Mouse (Mus musculus): ENCODE data around the gene Nlgn2. TPM values are rescaled to one million over a fixed set of nuclear protein-coding genes. Genes with fewer than 3 reads are reported as not detected.

The Nlgn2 gene
- polyA plus RNA-seq (2012; fragmentation: generic; extraction: Trizol) = 10.7 TPM
- long read RNA-seq, experiment 1, partial matches to known transcripts = 0 of 4 reads
- long read RNA-seq, experiment 1, other reads (novel, unspliced or antisense) = 4 of 4 reads
- long read RNA-seq, experiment 2, partial matches to known transcripts = 0 of 1 reads
- long read RNA-seq, experiment 2, other reads (novel, unspliced or antisense) = 1 of 1 reads

GRCm38 (mm10) chr11:69837604-69837951 lies at the start of gene Nlgn2:
TSS of gene Nlgn2 (minus strand) at chr11:69837784.
- Histone ChIP-seq H3ac (ENCODE audit: control insufficient read depth, insufficient read length, low read depth) (peak within 1 kb of the TSS; percentile 86), H3K79me3 (ENCODE audit: low read depth) (no peaks in the 10 kb centered on the region), H3K36me3 (ENCODE audit: control insufficient read depth, insufficient read depth) (peaks cover 12% of the 10 kb centered on the region), H3K79me2 (ENCODE audit: control insufficient read depth, insufficient read depth) (peaks cover 18% of the 10 kb centered on the region), H3K27me3 (ENCODE audit: control insufficient read depth, insufficient read depth, insufficient read length) (no peaks in the 10 kb centered on the region), H3K4me3 (ENCODE audit: insufficient read depth, poor library complexity, severe bottlenecking) (peak within 1 kb of the TSS; percentile 76)
- TF ChIP-seq MYOG (IDR thresholded peaks at IDR 0.05; ENCODE audit: control insufficient read depth, extremely low read depth, insufficient read length) (no peak), USF1 (IDR thresholded peaks at IDR 0.05; ENCODE audit: low read depth) (no peak), CTCF (IDR thresholded peaks at IDR 0.05; ENCODE audit: control insufficient read depth, insufficient read depth, insufficient read length) (no peak), CEBPB (IDR thresholded peaks at IDR 0.05; ENCODE audit: low read depth) (no peak), FOSL1 (IDR thresholded peaks at IDR 0.05; ENCODE audit: insufficient read depth, low read length, poor library complexity, severe bottlenecking) (no peak), MAX (IDR thresholded peaks at IDR 0.05) (no peak), MYOD1 (IDR thresholded peaks at IDR 0.05; ENCODE audit: control insufficient read depth, insufficient read length, low read depth) (no peak)

GRCm38 (mm10) chr11:69886907-69887635 lies 49.5 kb upstream of the Nlgn2 start:
- Histone ChIP-seq H3K79me3 (ENCODE audit: low read depth) (no peaks in the 10 kb centered on the region), H3K36me3 (ENCODE audit: control insufficient read depth, insufficient read depth) (no peaks in the 10 kb centered on the region), H3ac (ENCODE audit: control insufficient read depth, insufficient read length, low read depth) (no peak overlapping the region), H3K4me3 (ENCODE audit: insufficient read depth, poor library complexity, severe bottlenecking) (no peak overlapping the region), H3K27me3 (ENCODE audit: control insufficient read depth, insufficient read depth, insufficient read length) (no peaks in the 10 kb centered on the region), H3K79me2 (ENCODE audit: control insufficient read depth, insufficient read depth) (no peaks in the 10 kb centered on the region)
- TF ChIP-seq MYOD1 (IDR thresholded peaks at IDR 0.05; ENCODE audit: control insufficient read depth, insufficient read length, low read depth) (no peak), USF1 (IDR thresholded peaks at IDR 0.05; ENCODE audit: low read depth) (no peak), CEBPB (IDR thresholded peaks at IDR 0.05; ENCODE audit: low read depth) (no peak), FOSL1 (IDR thresholded peaks at IDR 0.05; ENCODE audit: insufficient read depth, low read length, poor library complexity, severe bottlenecking) (no peak), MAX (IDR thresholded peaks at IDR 0.05) (no peak)

- Histone ChIP-seq H3K27me3 (ENCODE audit: control insufficient read depth, insufficient read depth, insufficient read length) (no peaks in the 10 kb centered on the region), H3ac (ENCODE audit: control insufficient read depth, insufficient read length, low read depth) (no peak overlapping the region), H3K36me3 (ENCODE audit: control insufficient read depth, insufficient read depth) (no peaks in the 10 kb centered on the region), H3K79me2 (ENCODE audit: control insufficient read depth, insufficient read depth) (peaks cover 11% of the 10 kb centered on the region), H3K79me3 (ENCODE audit: low read depth) (peaks cover 8% of the 10 kb centered on the region), H3K4me3 (ENCODE audit: insufficient read depth, poor library complexity, severe bottlenecking) (no peak overlapping the region)
- no peak for TF ChIP-seq MAX (IDR thresholded peaks at IDR 0.05)
- TF ChIP-seq FOSL1 (IDR thresholded peaks at IDR 0.05; ENCODE audit: insufficient read depth, low read length, poor library complexity, severe bottlenecking) = no peak
- no peak for TF ChIP-seq USF1 (IDR thresholded peaks at IDR 0.05; ENCODE audit: low read depth)
- TF ChIP-seq CEBPB (IDR thresholded peaks at IDR 0.05; ENCODE audit: low read depth) = no peak
- TF ChIP-seq MYOG (IDR thresholded peaks at IDR 0.05; ENCODE audit: control insufficient read depth, extremely low read depth, insufficient read length) = no peak
- TF ChIP-seq CTCF (IDR thresholded peaks at IDR 0.05; ENCODE audit: control insufficient read depth, insufficient read depth, insufficient read length) = no peak
- TF ChIP-seq MYOD1 (IDR thresholded peaks at IDR 0.05; ENCODE audit: control insufficient read depth, insufficient read length, low read depth) = no peak
Measured at GRCm38 (mm10) chr11:69884663-69885062, 47.1 kb upstream of the Nlgn2 start.

- Histone ChIP-seq H3K79me3 (ENCODE audit: low read depth) (peaks cover 12% of the 10 kb centered on the region), H3K79me2 (ENCODE audit: control insufficient read depth, insufficient read depth) (peaks cover 15% of the 10 kb centered on the region), H3K27me3 (ENCODE audit: control insufficient read depth, insufficient read depth, insufficient read length) (no peaks in the 10 kb centered on the region), H3K36me3 (ENCODE audit: control insufficient read depth, insufficient read depth) (no peaks in the 10 kb centered on the region), H3ac (ENCODE audit: control insufficient read depth, insufficient read length, low read depth) (no peak overlapping the region), H3K4me3 (ENCODE audit: insufficient read depth, poor library complexity, severe bottlenecking) (no peak overlapping the region)
- no peak for TF ChIP-seq MYOG (IDR thresholded peaks at IDR 0.05; ENCODE audit: control insufficient read depth, extremely low read depth, insufficient read length)
- no peak for TF ChIP-seq CEBPB (IDR thresholded peaks at IDR 0.05; ENCODE audit: low read depth)
- TF ChIP-seq CTCF (IDR thresholded peaks at IDR 0.05; ENCODE audit: control insufficient read depth, insufficient read depth, insufficient read length) = no peak
- TF ChIP-seq MAX (IDR thresholded peaks at IDR 0.05) = no peak
- no peak for TF ChIP-seq USF1 (IDR thresholded peaks at IDR 0.05; ENCODE audit: low read depth)
- TF ChIP-seq MYOD1 (IDR thresholded peaks at IDR 0.05; ENCODE audit: control insufficient read depth, insufficient read length, low read depth) = no peak
- TF ChIP-seq FOSL1 (IDR thresholded peaks at IDR 0.05; ENCODE audit: insufficient read depth, low read length, poor library complexity, severe bottlenecking) = no peak
Measured at GRCm38 (mm10) chr11:69884240-69884639, 46.7 kb upstream of the Nlgn2 start.

- H3K36me3 ChIP-seq (ENCODE audit: control insufficient read depth, insufficient read depth) = no peaks in the 10 kb centered on the region
- H3ac ChIP-seq (ENCODE audit: control insufficient read depth, insufficient read length, low read depth) = no peak overlapping the region
- no peak overlapping the region for H3K4me3 ChIP-seq (ENCODE audit: insufficient read depth, poor library complexity, severe bottlenecking)
- H3K79me3 ChIP-seq (ENCODE audit: low read depth) = peaks cover 18% of the 10 kb centered on the region
- no peaks in the 10 kb centered on the region for H3K27me3 ChIP-seq (ENCODE audit: control insufficient read depth, insufficient read depth, insufficient read length)
- TF ChIP-seq MAX (IDR thresholded peaks at IDR 0.05) (no peak), FOSL1 (IDR thresholded peaks at IDR 0.05; ENCODE audit: insufficient read depth, low read length, poor library complexity, severe bottlenecking) (peak; percentile 32), MYOD1 (IDR thresholded peaks at IDR 0.05; ENCODE audit: control insufficient read depth, insufficient read length, low read depth) (no peak), CEBPB (IDR thresholded peaks at IDR 0.05; ENCODE audit: low read depth) (no peak)
- peaks cover 21% of the 10 kb centered on the region for H3K79me2 ChIP-seq (ENCODE audit: control insufficient read depth, insufficient read depth)
Measured at GRCm38 (mm10) chr11:69883527-69884151, 46.1 kb upstream of the Nlgn2 start.

Measured in C2C12 (cell line).